Mouse (Mus musculus) urinary bladder, adult 2 months (tissue): ENCODE measurements at regions not wholly inside any gene's neighbourhood (a gene's known extent, or its start where the extent isn't known, plus 50 kb on each side); places are given as distances from the start of the nearest gene placed in this dataset.

Experiments
- DNase-seq: peaks from one replicate; pipeline ENCODE4 v3.0.0; 2022; ENCODE audit warnings: low spot score

GRCm38 (mm10) chr7:59711741-59712140 is 293.1 kb downstream of the Snurf start:
- DNase-seq, result peak; percentile 27
